Mouse (Mus musculus) lung, embryonic 14.5 days (tissue): ENCODE results near the gene Irx4. TPM values are rescaled to one million over a fixed set of nuclear protein-coding genes. Genes with fewer than 3 reads are reported as not detected.

Experiments
- ATAC-seq: fragments of 200-750 bp; cut with Nextera tagmentation; 2 replicates; pipeline ENCODE4 v1.8.0; 2017; ENCODE audit warnings: mild to moderate bottlenecking, moderate TSS enrichment, moderate library complexity; ENCODE audit not compliant: insufficient read depth
- DNase-seq: peaks from one replicate; pipeline ENCODE4 v3.0.0-alpha.2; 2015
- H3K27ac ChIP-seq: fragments of 300-500 bp; sonication (generic); 2 replicates; pipeline ENCODE4 v1.5.1; 2014; ENCODE audit warnings: low read depth, mild to moderate bottlenecking, moderate library complexity
- H3K27me3 ChIP-seq: fragments of 300-500 bp; sonication (generic); 2 replicates; pipeline ENCODE4 v1.6.1; 2014; ENCODE audit warnings: low read length, control low read depth; ENCODE audit not compliant: insufficient read depth
- H3K36me3 ChIP-seq: fragments of 300-500 bp; sonication (generic); 2 replicates; pipeline ENCODE4 v1.6.1; 2014; ENCODE audit warnings: control low read depth; ENCODE audit not compliant: insufficient read depth
- H3K4me1 ChIP-seq: fragments of 300-500 bp; sonication (generic); 2 replicates; pipeline ENCODE4 v1.6.1; 2014; ENCODE audit warnings: antibody characterized with exemption, control low read depth; ENCODE audit not compliant: insufficient read depth
- H3K4me2 ChIP-seq: fragments of 300-500 bp; sonication (generic); 2 replicates; pipeline ENCODE4 v1.6.1; 2014; ENCODE audit warnings: mild to moderate bottlenecking
- H3K4me3 ChIP-seq: fragments of 300-500 bp; sonication (generic); 2 replicates; pipeline ENCODE4 v1.5.1; 2014; ENCODE audit warnings: low read depth, low read length
- H3K9ac ChIP-seq: fragments of 300-500 bp; sonication (generic); 2 replicates; pipeline ENCODE4 v1.6.1; 2014
- H3K9me3 ChIP-seq: fragments of 300-500 bp; sonication (generic); 2 replicates; pipeline ENCODE4 v1.6.1; 2016; ENCODE audit warnings: low read depth, low read length, control low read depth
- CTCF ChIP-seq: IDR thresholded peaks from 2 replicates; pipeline ENCODE4 v1.5.1; 2016; ENCODE audit warnings: antibody characterized with exemption, low read depth
- WGBS: fragments of 180-500 bp; shearing (Covaris S2); extraction: QIAGEN DNeasy Blood & Tissue Kit; methylation state at CpG from one replicate; pipeline ENCODE4 v1.1.7; 2014; 5-methylcytosine and 5-hydroxymethylcytosine counted together
- polyA plus RNA-seq: library from polyadenylated mRNA; unstranded; fragments of >200 nt; fragmentation: Nextera tagmentation; extraction: Ambion mirVana; gene quantifications from 2 replicates; pipeline ENCODE4 v1.2.1, GENCODE M21; 2014

Irx4 gene
- polyA plus RNA-seq, 1 experiment from 2014 or later = not detected

DNA sequence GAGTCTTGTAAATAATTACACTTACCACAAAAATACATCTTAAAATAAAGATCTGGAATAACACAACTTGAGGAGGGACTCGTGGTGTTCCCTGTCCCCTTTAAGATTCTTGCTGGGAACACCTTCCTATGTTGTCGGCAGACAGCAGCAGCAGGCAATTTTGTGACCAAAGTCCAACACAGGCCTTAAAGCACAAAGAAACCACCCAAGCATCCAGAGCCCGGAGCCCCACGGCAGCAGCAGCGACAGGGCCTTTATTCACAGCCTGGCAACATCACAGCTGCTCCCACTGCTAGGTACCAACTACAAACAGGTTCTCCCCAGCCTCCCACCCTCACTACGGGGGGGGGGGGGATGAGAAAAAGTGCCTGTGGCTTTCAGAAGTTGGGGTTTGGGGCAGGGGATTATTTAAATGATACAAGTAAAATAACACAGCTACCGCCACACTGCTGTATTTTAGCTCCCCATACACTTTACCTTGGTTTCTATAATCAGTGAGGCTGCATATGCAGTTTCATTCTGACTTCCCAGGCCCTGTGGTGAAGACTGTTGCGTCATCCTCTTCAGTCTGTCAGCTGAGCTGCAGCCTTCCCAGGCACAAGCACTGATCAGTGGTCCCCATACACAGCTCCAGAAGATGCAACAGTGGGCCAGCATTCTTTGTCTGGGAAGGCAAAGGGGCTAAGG is 45.3 kb downstream of the Irx4 start:
- ATAC-seq = no peak
- no peak overlapping the region for H3K4me2 ChIP-seq
- no peak overlapping the region for H3K4me3 ChIP-seq
- H3K27me3 ChIP-seq = no peaks in the 10 kb centered on the region
- no peak for DNase-seq
- H3K36me3 ChIP-seq = no peaks in the 10 kb centered on the region
- H3K27ac ChIP-seq = no peak overlapping the region
- H3K9me3 ChIP-seq = no peaks in the 10 kb centered on the region
- 59% methylated on average over 8 of the region's 8 CpGs for WGBS
- no peak for TF ChIP-seq CTCF
- H3K4me1 ChIP-seq = no peaks in the 10 kb centered on the region
- H3K9ac ChIP-seq = no peak overlapping the region

DNA sequence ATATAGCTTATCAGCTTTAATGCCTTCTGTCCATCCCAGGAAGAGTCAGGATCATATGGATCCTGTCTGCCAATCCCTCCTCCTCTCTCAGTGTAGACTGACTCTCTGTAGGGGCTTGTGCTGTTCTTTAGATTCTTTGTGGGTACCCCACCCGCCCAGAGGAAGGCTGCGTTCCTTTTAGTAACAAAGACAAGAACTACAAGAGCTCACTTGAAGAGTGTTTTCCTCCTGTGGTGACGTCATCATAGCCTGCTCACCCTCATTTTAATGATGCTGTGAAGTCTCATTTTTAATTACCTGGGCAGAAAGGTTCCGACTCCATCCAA is 45.8 kb downstream of the Irx4 start:
- DNase-seq = no peak
- H3K4me2 ChIP-seq = no peak overlapping the region
- WGBS = 49% methylated on average over 4 of the region's 4 CpGs
- no peaks in the 10 kb centered on the region for H3K27me3 ChIP-seq
- no peak overlapping the region for H3K9ac ChIP-seq
- H3K4me3 ChIP-seq = no peak overlapping the region
- H3K9me3 ChIP-seq = no peaks in the 10 kb centered on the region
- ATAC-seq = no peak
- no peak for TF ChIP-seq CTCF
- no peaks in the 10 kb centered on the region for H3K4me1 ChIP-seq
- H3K27ac ChIP-seq = no peak overlapping the region
- H3K36me3 ChIP-seq = no peaks in the 10 kb centered on the region

DNA sequence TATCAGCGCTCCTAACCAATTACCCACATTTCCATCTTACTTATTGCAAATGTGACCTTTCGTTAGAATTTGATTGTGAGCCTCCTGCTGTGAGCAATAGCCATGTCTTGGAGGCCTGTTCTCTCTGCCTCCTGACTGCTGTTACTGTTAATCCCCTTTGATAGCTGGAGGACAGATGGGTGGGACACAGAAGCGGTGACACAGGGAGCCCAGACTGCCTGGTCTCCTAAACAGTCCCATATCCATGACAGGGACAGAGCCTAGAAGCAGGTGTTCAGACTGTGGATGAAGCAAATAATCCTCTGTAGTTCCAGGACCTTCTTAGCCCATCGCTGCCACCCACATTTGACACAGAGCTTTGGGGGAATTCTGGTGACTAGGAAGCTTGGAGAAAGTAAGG is 46.2 kb downstream of the Irx4 start:
- TF ChIP-seq CTCF = no peak
- DNase-seq (no peak), ATAC-seq (no peak)
- Histone ChIP-seq H3K27me3 (no peaks in the 10 kb centered on the region), H3K4me1 (no peaks in the 10 kb centered on the region), H3K4me2 (no peak overlapping the region), H3K36me3 (no peaks in the 10 kb centered on the region), H3K27ac (no peak overlapping the region), H3K9ac (no peak overlapping the region), H3K4me3 (no peak overlapping the region), H3K9me3 (no peaks in the 10 kb centered on the region)
- 72% methylated on average over 4 of the region's 4 CpGs for WGBS

DNA sequence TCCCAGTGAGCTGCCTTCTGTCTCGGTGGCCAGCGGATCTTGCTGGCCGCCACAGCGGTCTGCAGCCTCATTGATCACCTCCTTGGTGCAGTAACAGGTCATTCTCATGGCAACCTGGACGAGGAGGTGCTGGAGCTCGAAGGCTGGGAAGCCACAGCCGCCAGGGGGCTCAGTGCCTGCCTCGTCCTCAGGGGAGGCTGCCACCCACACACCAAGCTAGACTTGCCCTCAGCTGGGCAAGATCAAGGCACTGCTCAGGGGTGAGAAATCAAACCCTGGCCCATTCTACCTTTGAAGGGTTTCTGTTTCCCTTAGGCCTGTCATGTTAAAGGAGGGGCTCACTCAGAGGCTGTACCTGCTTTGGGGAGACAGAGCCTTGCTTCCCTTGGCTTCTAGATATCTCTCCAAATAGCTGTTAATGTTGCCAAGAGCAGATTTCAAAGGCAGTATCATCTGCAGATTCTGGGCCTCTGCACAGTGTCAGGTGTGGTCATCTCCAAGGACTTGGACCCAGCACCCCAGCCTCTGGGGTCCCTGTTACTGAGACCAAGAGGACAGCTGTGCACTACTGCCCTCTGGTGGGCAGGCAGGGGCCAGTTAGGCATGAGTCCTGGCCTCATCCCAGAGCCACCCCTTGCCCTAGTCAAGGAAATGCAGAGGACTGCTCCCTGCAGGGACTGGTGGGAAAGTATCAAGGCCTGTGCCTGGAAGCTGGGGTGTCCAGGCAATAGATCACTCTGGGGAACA is 50.1 kb downstream of the Irx4 start:
- H3K9ac ChIP-seq = no peak overlapping the region
- H3K27me3 ChIP-seq = no peaks in the 10 kb centered on the region
- H3K4me3 ChIP-seq = no peak overlapping the region
- no peaks in the 10 kb centered on the region for H3K4me1 ChIP-seq
- no peak overlapping the region for H3K4me2 ChIP-seq
- no peak overlapping the region for H3K27ac ChIP-seq
- H3K9me3 ChIP-seq = no peaks in the 10 kb centered on the region
- WGBS = 15% methylated on average over 8 of the region's 8 CpGs
- peak; percentile 82 for TF ChIP-seq CTCF
- no peaks in the 10 kb centered on the region for H3K36me3 ChIP-seq
- DNase-seq (peak; percentile 74), ATAC-seq (peak; percentile 84)

Other genes starting within 250 kb of the Irx4 start
- gene Mrpl36, start 68.0 kb downstream of the Irx4 start, polyA plus RNA-seq = 139 and 147 TPM in 2 replicates
- 391 and 409 TPM in 2 replicates for gene Ndufs6, start 68.1 kb downstream of the Irx4 start, polyA plus RNA-seq
- gene Lpcat1, start 206.7 kb downstream of the Irx4 start, polyA plus RNA-seq = 81.8 and 85.3 TPM in 2 replicates